Mouse (Mus musculus) liver, embryonic 11.5 days (tissue): ENCODE data around the gene Tmem170b. TPM values are rescaled to one million over a fixed set of nuclear protein-coding genes. Genes with fewer than 3 reads are reported as not detected.
"Not testable (repeated sequence)": the region's sequence is repeated elsewhere in the genome, so short reads cannot be mapped to it uniquely, and the experiment has no call there.

ENCODE experiments used
- ATAC-seq: fragments of 200-750 bp; cut with Nextera tagmentation; replicated peaks from 2 replicates; pipeline ENCODE4 v1.8.0; 2017; ENCODE audit warnings: moderate number of reproducible peaks, mild to moderate bottlenecking, moderate TSS enrichment, moderate library complexity; ENCODE audit not compliant: low FRiP score
- DNase-seq: peaks from one replicate; pipeline ENCODE4 v3.0.0-alpha.2; 2017; ENCODE audit warnings: low spot score
- H3K27ac ChIP-seq: fragments of 300-500 bp; sonication (generic); 2 replicates; pipeline ENCODE4 v1.5.1; 2014; ENCODE audit warnings: mild to moderate bottlenecking, low read depth, low read length, control low read depth
- H3K27me3 ChIP-seq: fragments of 300-500 bp; sonication (generic); replicated peaks from 2 replicates; pipeline ENCODE4 v1.6.1; 2014; ENCODE audit warnings: low read length, mixed read lengths; ENCODE audit not compliant: control insufficient read depth, insufficient read depth
- H3K36me3 ChIP-seq: fragments of 300-500 bp; sonication (generic); 2 replicates; pipeline ENCODE4 v1.6.1; 2014; ENCODE audit warnings: mild to moderate bottlenecking, low read length, moderate library complexity, mixed read lengths; ENCODE audit not compliant: control insufficient read depth, insufficient read depth
- H3K4me1 ChIP-seq: fragments of 300-500 bp; sonication (generic); replicated peaks from 2 replicates; pipeline ENCODE4 v1.6.1; 2014; ENCODE audit warnings: low read length, mixed read lengths; ENCODE audit not compliant: control insufficient read depth, insufficient read depth
- H3K4me2 ChIP-seq: fragments of 300-500 bp; sonication (generic); 2 replicates; pipeline ENCODE4 v1.6.1; 2014; ENCODE audit warnings: mild to moderate bottlenecking, control low read depth, moderate library complexity
- H3K4me3 ChIP-seq: fragments of 300-500 bp; sonication (generic); 2 replicates; pipeline ENCODE4 v1.5.1; 2014; ENCODE audit warnings: low read depth, low read length, control low read depth
- H3K9ac ChIP-seq: fragments of 300-500 bp; sonication (generic); 2 replicates; pipeline ENCODE4 v1.6.1; 2014; ENCODE audit warnings: low read depth, low read length, control low read depth
- H3K9me3 ChIP-seq: fragments of 300-500 bp; sonication (generic); 2 replicates; pipeline ENCODE4 v1.6.1; 2016; ENCODE audit warnings: low read length, inconsistent platforms, mixed read lengths; ENCODE audit not compliant: control insufficient read depth
- WGBS: fragments of 180-500 bp; shearing (Covaris S2); extraction: QIAGEN DNeasy Blood & Tissue Kit; methylation state at CpG from one replicate; pipeline ENCODE4 v1.1.7; 2014; 5-methylcytosine and 5-hydroxymethylcytosine counted together
- polyA plus RNA-seq: library from polyadenylated mRNA; unstranded; fragments of >200 nt; fragmentation: Nextera tagmentation; extraction: Ambion mirVana; gene quantifications from 2 replicates; pipeline ENCODE4 v1.2.1, GENCODE M21; 2014

The Tmem170b gene
- polyA plus RNA-seq, 1 experiment from 2014 or later: 11.4 TPM

DNA sequence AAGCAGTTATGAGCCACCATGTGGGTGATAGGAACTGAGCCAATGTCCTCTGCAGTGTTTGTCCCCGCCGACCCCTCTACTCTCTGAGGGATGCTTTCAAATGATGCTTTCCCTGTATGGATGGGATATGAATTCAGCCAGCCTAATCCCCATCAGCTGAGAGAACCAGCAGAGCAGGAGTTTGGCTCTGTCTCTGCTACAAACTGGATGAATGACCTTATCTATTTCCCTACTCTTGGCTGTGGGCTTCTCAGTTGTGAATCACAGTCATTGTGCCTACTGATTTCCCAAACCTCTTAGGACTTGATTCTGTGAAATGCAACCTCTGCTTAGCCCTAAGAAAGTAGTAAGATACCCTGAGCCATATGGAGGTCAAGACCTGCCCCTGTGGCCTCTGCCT lies 64.2 kb downstream of the Tmem170b start:
- Histone ChIP-seq H3K4me3 (no peak overlapping the region), H3K4me1 (no peaks in the 10 kb centered on the region; the same call in 1 of the 2 replicates), H3K9ac (no peak overlapping the region), H3K36me3 (no peaks in the 10 kb centered on the region), H3K27me3 (no peaks in the 10 kb centered on the region), H3K4me2 (no peak overlapping the region), H3K9me3 (no peaks in the 10 kb centered on the region), H3K27ac (no peak overlapping the region)
- ATAC-seq (no peak), DNase-seq (no peak)
- 83% methylated on average over 2 of the region's 2 CpGs for WGBS

DNA sequence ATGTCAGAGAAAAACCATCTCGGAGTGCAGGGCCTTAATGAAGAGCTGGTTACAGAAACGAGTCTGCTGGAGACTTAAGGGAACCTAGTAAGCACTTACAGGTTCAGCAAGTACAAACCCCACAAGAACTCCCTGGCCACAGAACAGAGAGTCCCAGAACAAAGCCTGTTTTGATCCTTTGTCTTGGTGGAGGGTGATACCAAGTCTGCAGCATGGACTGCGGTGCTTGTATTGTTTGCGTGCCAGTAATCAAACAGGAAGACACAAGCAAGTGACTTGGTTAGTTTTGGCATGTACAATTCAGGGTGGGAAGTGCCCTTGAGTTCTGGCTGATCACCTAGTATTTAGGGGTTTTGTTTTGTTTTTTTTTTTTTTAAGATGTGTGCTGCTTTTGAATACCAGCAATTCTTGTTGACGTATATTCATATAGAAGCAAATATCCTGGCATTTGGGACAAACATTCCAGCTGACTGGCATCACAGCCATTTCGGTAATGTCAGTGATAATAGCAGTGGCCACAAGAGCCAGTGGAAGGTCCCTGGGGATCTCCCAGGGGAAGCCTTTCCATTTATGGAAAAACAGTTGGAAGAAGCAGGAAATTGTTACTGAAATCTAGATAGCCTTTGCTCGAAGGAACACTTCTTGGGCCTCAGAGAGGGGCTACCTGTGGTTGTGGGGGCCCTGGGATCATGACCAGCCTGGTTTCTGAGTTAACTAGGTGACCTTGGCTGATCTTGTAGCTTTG lies 64.9 kb downstream of the Tmem170b start:
- H3K36me3 ChIP-seq: no peaks in the 10 kb centered on the region
- no peaks in the 10 kb centered on the region; the same call in 1 of the 2 replicates for H3K4me1 ChIP-seq
- H3K27ac ChIP-seq: no peak overlapping the region
- H3K4me2 ChIP-seq: no peak overlapping the region
- DNase-seq (no peak), ATAC-seq (no peak)
- H3K4me3 ChIP-seq: no peak overlapping the region
- no peaks in the 10 kb centered on the region for H3K9me3 ChIP-seq
- no peak overlapping the region for H3K9ac ChIP-seq
- WGBS: 71% methylated on average over 7 of the region's 7 CpGs
- H3K27me3 ChIP-seq: no peaks in the 10 kb centered on the region

DNA sequence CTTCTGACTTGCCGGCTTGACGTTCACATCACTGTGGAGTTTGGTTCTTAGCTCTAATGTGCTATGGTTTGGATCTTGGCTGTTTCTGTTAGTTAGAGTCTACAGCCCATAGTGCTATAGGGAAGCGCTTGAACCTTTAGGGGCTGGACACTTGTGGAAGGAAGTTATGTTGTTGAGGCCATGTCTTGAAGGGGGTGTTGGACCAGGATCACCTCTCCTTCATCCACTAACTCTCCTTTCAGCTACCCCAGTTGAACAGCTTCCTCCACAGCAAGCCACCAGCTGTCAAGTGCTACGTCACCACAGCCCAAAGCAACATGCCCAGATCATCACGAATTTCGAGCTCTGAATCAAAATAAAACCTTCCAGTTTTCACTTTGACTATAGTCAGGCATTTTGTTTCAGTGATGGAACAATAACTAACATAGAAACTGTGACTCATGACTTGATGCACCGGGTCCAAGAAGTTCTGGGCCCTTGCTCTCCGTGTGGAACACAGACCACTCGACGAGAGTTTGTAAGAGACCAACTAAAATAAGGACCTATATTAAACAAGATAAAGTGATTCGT lies 65.5 kb downstream of the Tmem170b start:
- Histone ChIP-seq H3K4me1 (no peaks in the 10 kb centered on the region; the same call in 1 of the 2 replicates), H3K27ac (no peak overlapping the region), H3K9me3 (no peaks in the 10 kb centered on the region), H3K27me3 (no peaks in the 10 kb centered on the region), H3K9ac (no peak overlapping the region), H3K4me3 (no peak overlapping the region), H3K36me3 (no peaks in the 10 kb centered on the region), H3K4me2 (no peak overlapping the region)
- DNase-seq (no peak), ATAC-seq (no peak)
- WGBS: 84% methylated on average over 11 of the region's 11 CpGs

DNA sequence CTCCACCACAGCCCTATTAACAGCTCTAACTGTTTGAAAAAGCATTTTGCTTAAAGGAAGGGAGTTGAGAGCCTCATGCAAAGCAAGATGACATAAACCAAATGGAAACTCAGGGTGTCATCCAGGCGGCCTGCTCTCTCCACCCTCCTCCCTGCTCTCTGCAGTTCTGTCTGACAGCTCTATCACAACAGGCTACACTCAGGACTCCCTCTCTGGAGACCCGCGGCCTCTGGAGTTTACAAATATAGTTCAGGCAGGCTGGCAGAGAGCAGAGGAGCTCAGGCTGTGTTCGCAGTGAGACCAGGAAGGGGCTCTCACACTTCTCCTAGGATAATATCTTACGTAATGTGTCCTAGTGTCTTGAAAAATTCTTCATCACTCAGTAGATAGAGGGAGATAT lies 67.2 kb downstream of the Tmem170b start:
- H3K4me1 ChIP-seq, H3K27ac ChIP-seq, H3K4me3 ChIP-seq, H3K27me3 ChIP-seq, H3K36me3 ChIP-seq, H3K4me2 ChIP-seq, H3K9me3 ChIP-seq, H3K9ac ChIP-seq, DNase-seq, ATAC-seq: not testable (repeated sequence)
- 48% methylated on average over 5 of the region's 5 CpGs for WGBS

DNA sequence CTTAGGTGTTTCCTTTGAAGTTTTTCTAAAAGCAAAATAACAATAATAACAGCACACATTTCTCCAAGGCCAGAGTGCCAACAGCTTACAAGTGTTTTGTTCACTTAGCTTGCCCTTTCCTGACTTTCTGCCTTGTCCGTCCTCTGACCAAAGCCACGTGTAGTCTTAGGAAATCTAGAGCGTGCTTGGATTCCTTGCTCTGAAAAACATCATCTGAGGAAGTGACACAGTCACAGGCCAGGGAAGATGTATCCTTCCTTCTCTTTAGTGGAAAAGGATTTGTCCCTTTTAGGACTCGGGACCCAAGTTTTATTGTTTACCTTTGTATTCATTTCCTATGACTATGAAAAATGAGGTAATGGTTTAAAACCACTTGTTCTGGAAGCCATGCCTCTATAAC lies 67.8 kb downstream of the Tmem170b start:
- no peak for DNase-seq
- ATAC-seq: no peak
- Histone ChIP-seq H3K27me3 (no peaks in the 10 kb centered on the region), H3K4me3 (no peak overlapping the region), H3K9ac (no peak overlapping the region), H3K9me3 (no peaks in the 10 kb centered on the region), H3K4me1 (no peaks in the 10 kb centered on the region; the same call in 1 of the 2 replicates), H3K27ac (no peak overlapping the region), H3K36me3 (no peaks in the 10 kb centered on the region), H3K4me2 (no peak overlapping the region)
- WGBS: 72% methylated on average over 4 of the region's 4 CpGs

DNA sequence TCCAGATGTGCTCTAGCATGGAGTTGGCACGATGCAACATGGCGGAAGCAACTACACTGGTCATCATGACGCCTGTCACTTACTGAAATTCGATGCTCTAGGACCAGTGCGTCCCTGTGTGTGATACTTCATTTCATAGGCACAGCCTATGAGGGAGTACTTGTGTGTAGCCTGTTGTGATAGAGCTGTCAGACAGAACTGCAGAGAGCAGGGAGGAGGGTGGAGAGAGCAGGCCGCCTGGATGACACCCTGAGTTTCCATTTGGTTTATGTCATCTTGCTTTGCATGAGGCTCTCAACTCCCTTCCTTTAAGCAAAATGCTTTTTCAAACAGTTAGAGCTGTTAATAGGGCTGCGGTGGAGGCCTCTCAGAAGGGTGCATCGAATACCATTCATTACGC lies 68.9 kb downstream of the Tmem170b start:
- not testable (repeated sequence) for H3K4me1 ChIP-seq, H3K9ac ChIP-seq, H3K4me2 ChIP-seq, H3K4me3 ChIP-seq, H3K36me3 ChIP-seq, H3K27ac ChIP-seq, H3K9me3 ChIP-seq, DNase-seq, ATAC-seq, H3K27me3 ChIP-seq
- 88% methylated on average over 9 of the region's 9 CpGs for WGBS

DNA sequence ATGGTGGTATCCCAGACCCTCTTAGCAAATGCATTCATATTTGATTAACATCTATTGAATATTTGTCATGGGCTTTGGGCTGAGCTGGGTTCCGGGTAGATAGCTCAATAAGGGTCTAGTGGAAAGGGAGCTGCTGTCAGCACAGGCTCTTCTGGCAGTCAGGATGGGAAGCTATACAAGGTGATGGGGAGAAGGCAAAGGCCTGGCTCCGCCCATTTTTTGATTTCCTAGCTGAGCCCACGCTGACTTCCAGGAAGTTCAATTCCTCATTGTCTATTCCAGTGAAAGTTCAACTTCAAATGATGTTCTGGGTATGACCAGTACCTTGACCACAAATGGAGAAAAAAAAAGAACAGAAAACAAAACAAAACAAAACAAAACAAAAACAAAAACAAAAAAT lies 69.8 kb downstream of the Tmem170b start:
- no peak for DNase-seq
- WGBS: 86% methylated on average over 3 of the region's 3 CpGs

DNA sequence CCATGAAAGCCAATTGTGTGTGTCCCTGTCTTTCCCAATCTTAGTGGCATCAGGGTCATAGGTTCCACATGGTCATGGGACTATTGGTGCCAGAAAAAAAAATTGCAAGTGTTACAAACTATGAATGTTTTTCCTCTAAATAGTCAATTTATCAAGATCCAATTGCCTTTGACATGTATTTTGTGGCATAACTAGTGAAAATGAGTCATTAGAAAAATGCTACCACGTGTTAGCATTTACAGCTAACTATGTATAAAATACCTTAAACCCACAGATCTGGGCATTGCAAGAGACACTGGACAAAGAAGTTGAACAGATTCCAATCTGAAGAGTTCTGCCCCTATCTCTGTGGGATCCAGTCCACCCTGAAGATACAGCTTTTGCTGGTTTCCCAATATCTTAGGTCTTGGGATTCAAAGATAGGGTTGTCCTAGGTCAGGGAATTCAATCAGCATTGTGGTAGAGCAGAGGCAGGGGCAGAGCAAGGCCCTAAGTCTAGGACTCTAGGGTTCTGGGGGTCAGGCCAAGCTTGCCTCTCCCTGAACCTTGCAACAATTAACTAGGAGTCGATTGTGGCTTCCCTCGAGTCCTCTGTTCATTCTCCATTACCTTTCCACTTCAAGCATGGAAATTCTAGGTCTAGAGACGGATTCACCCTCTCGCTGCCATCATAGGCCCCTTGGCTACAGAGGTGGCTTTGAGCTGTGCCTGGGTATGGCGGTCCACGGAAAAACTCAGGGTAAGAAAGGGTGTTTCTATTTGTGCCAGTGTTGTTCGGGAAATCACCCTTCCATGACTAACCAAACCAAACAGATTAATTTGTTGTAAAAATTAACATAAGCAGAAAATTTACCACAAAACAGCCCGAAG lies 70.5 kb downstream of the Tmem170b start:
- ATAC-seq: no peak
- no peak overlapping the region for H3K4me3 ChIP-seq
- no peaks in the 10 kb centered on the region for H3K4me1 ChIP-seq
- 79% methylated on average over 9 of the region's 9 CpGs for WGBS
- H3K36me3 ChIP-seq: no peaks in the 10 kb centered on the region
- no peak overlapping the region for H3K9ac ChIP-seq
- no peak for DNase-seq
- H3K27ac ChIP-seq: no peak overlapping the region
- H3K4me2 ChIP-seq: no peak overlapping the region
- H3K27me3 ChIP-seq: no peaks in the 10 kb centered on the region
- no peaks in the 10 kb centered on the region for H3K9me3 ChIP-seq

More for the DNA sequence above, 69.8 kb downstream of the Tmem170b start:
- H3K27me3 ChIP-seq: no peaks in the 10 kb centered on the region
- H3K36me3 ChIP-seq: no peaks in the 10 kb centered on the region
- no peak for ATAC-seq
- no peak overlapping the region for H3K9ac ChIP-seq
- no peak overlapping the region for H3K27ac ChIP-seq
- H3K9me3 ChIP-seq: no peaks in the 10 kb centered on the region
- no peak overlapping the region for H3K4me2 ChIP-seq
- no peak overlapping the region for H3K4me3 ChIP-seq
- H3K4me1 ChIP-seq: no peaks in the 10 kb centered on the region
